Mouse (Mus musculus) liver, embryonic 11.5 days (tissue): ENCODE results near the gene Pitpnm2. TPM values are rescaled to one million over a fixed set of nuclear protein-coding genes. Genes with fewer than 3 reads are reported as not detected.
"Not testable (repeated sequence)": the region's sequence is repeated elsewhere in the genome, so short reads cannot be mapped to it uniquely, and the experiment has no call there.

Source experiments
- ATAC-seq: fragments of 200-750 bp; cut with Nextera tagmentation; replicated peaks from 2 replicates; pipeline ENCODE4 v1.8.0; 2017; ENCODE audit warnings: moderate number of reproducible peaks, mild to moderate bottlenecking, moderate TSS enrichment, moderate library complexity; ENCODE audit not compliant: low FRiP score
- DNase-seq: peaks from one replicate; pipeline ENCODE4 v3.0.0-alpha.2; 2017; ENCODE audit warnings: low spot score
- H3K27ac ChIP-seq: fragments of 300-500 bp; sonication (generic); 2 replicates; pipeline ENCODE4 v1.5.1; 2014; ENCODE audit warnings: mild to moderate bottlenecking, low read depth, low read length, control low read depth
- H3K27me3 ChIP-seq: fragments of 300-500 bp; sonication (generic); replicated peaks from 2 replicates; pipeline ENCODE4 v1.6.1; 2014; ENCODE audit warnings: low read length, mixed read lengths; ENCODE audit not compliant: control insufficient read depth, insufficient read depth
- H3K36me3 ChIP-seq: fragments of 300-500 bp; sonication (generic); 2 replicates; pipeline ENCODE4 v1.6.1; 2014; ENCODE audit warnings: mild to moderate bottlenecking, low read length, moderate library complexity, mixed read lengths; ENCODE audit not compliant: control insufficient read depth, insufficient read depth
- H3K4me1 ChIP-seq: fragments of 300-500 bp; sonication (generic); replicated peaks from 2 replicates; pipeline ENCODE4 v1.6.1; 2014; ENCODE audit warnings: low read length, mixed read lengths; ENCODE audit not compliant: control insufficient read depth, insufficient read depth
- H3K4me2 ChIP-seq: fragments of 300-500 bp; sonication (generic); 2 replicates; pipeline ENCODE4 v1.6.1; 2014; ENCODE audit warnings: mild to moderate bottlenecking, control low read depth, moderate library complexity
- H3K4me3 ChIP-seq: fragments of 300-500 bp; sonication (generic); 2 replicates; pipeline ENCODE4 v1.5.1; 2014; ENCODE audit warnings: low read depth, low read length, control low read depth
- H3K9ac ChIP-seq: fragments of 300-500 bp; sonication (generic); 2 replicates; pipeline ENCODE4 v1.6.1; 2014; ENCODE audit warnings: low read depth, low read length, control low read depth
- H3K9me3 ChIP-seq: fragments of 300-500 bp; sonication (generic); 2 replicates; pipeline ENCODE4 v1.6.1; 2016; ENCODE audit warnings: low read length, inconsistent platforms, mixed read lengths; ENCODE audit not compliant: control insufficient read depth
- WGBS: fragments of 180-500 bp; shearing (Covaris S2); extraction: QIAGEN DNeasy Blood & Tissue Kit; methylation state at CpG from one replicate; pipeline ENCODE4 v1.1.7; 2014; 5-methylcytosine and 5-hydroxymethylcytosine counted together
- polyA plus RNA-seq: library from polyadenylated mRNA; unstranded; fragments of >200 nt; fragmentation: Nextera tagmentation; extraction: Ambion mirVana; gene quantifications from 2 replicates; pipeline ENCODE4 v1.2.1, GENCODE M21; 2014

Gene Pitpnm2
- polyA plus RNA-seq, 1 experiment from 2014 or later: 5.9 TPM

DNA sequence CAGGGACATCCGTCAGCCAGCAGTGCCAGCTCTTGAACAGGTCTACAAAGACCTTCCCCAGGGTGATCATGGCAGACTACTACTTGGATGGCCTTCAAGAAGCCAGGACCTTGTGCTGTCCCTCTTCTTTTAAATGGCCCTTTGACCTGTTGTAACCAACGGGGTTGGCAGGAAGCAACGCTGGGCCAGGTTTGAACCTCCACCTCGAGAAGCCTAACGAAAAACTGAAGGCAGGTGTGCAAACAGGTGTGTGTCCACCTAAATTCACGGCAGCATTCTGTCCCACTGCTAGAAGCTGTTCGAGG lies 27.9 kb downstream of the Pitpnm2 start:
- no peak overlapping the region for H3K9ac ChIP-seq
- DNase-seq (no peak), ATAC-seq (no peak)
- no peak overlapping the region for H3K4me2 ChIP-seq
- H3K4me3 ChIP-seq: no peak overlapping the region
- no peaks in the 10 kb centered on the region for H3K36me3 ChIP-seq
- H3K9me3 ChIP-seq: no peaks in the 10 kb centered on the region
- WGBS: 82% methylated on average over 7 of the region's 7 CpGs
- H3K4me1 ChIP-seq: peaks cover 15% of the 10 kb centered on the region
- no peaks in the 10 kb centered on the region for H3K27me3 ChIP-seq
- H3K27ac ChIP-seq: no peak overlapping the region; the same call in 1 of the 2 replicates

DNA sequence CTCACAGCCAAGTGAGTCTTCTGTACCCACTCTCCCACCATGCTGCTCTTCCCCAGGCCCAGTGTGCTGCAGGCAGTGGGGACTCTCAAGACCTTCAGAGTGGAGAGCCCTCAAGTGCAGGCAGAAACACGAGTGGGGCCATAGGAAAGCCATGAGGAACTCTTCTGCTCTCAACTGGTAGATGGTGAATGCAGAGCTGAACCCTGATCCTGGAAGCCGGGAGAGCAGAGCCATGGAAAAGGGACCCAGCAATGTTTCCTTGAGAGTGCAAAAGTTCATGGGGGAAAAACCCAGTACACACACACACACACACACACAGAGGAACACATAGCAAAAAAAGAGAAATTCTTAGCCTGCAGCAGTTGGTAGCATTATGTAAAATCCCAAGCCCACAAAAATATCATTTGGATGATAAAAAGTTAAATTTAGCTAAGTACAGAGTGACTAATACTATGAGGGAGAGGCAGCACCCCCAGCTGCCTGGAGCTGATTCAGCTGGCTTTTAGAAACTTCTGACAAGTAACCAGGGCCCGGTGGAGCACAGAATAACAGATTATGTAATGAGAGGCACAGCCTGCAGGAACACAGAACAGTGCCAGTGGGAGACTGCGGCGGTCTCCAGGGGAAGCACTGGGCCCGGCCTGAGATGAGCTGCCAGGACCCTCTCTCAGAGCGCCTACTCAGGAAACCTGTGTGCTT lies 28.4 kb downstream of the Pitpnm2 start:
- no peak overlapping the region for H3K9ac ChIP-seq
- DNase-seq: no peak
- H3K27me3 ChIP-seq: no peaks in the 10 kb centered on the region
- H3K27ac ChIP-seq: no peak overlapping the region; the same call in 1 of the 2 replicates
- H3K36me3 ChIP-seq: no peaks in the 10 kb centered on the region
- H3K4me3 ChIP-seq: no peak overlapping the region
- no peak overlapping the region for H3K4me2 ChIP-seq
- ATAC-seq: no peak
- H3K9me3 ChIP-seq: no peaks in the 10 kb centered on the region
- WGBS: 69% methylated on average over 7 of the region's 7 CpGs
- H3K4me1 ChIP-seq: peaks cover 12% of the 10 kb centered on the region

DNA sequence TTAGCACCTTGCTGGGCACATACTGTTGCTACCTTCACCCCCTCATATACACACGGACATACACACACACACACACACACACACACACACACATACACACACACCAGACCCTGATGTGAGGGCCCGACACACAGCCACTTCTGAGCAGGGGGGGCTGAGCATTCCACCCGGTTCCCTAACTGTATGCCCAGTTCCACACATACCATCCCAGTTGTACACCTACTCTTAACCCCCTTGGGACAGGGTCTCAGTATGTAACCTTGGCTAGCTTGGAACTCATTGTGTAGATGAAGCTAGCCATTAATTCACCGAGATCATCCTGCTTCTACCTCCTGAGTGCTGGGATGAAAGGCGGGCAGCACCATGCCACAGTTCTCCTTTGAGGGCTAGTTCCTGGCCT lies 29.0 kb downstream of the Pitpnm2 start:
- DNase-seq (no peak), ATAC-seq (no peak)
- Histone ChIP-seq H3K27me3 (no peaks in the 10 kb centered on the region), H3K9me3 (no peaks in the 10 kb centered on the region), H3K4me3 (no peak overlapping the region), H3K27ac (no peak overlapping the region), H3K36me3 (no peaks in the 10 kb centered on the region), H3K9ac (no peak overlapping the region), H3K4me2 (no peak overlapping the region), H3K4me1 (peaks cover 9% of the 10 kb centered on the region)
- 91% methylated on average over 5 of the region's 5 CpGs for WGBS

DNA sequence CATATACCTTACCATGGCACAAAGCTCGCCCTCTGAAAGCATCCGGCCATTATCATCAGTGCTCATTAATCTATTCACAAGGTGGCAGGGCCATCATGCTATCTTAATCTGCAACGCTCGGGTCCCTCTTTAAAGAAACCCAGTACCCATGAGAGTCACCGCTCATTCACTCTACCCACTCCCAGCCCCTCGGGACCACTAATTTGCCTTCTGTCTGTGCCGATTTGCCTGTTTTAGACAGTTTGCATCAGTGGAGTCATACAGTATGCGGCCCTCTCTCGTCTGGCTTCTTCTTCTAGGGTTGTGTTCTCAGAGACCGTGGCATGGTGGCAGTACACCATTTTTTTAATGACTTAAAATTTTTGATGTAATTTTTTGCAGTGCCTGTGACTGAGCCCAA lies 30.1 kb downstream of the Pitpnm2 start:
- WGBS: 86% methylated on average over 10 of the region's 10 CpGs
- Histone ChIP-seq H3K4me3 (no peak overlapping the region), H3K4me1 (peaks cover 18% of the 10 kb centered on the region), H3K4me2 (no peak overlapping the region), H3K9ac (no peak overlapping the region), H3K27me3 (no peaks in the 10 kb centered on the region), H3K9me3 (no peaks in the 10 kb centered on the region), H3K36me3 (peaks cover 5% of the 10 kb centered on the region; the same call in 1 of the 2 replicates), H3K27ac (no peak overlapping the region)
- DNase-seq (no peak), ATAC-seq (no peak)

DNA sequence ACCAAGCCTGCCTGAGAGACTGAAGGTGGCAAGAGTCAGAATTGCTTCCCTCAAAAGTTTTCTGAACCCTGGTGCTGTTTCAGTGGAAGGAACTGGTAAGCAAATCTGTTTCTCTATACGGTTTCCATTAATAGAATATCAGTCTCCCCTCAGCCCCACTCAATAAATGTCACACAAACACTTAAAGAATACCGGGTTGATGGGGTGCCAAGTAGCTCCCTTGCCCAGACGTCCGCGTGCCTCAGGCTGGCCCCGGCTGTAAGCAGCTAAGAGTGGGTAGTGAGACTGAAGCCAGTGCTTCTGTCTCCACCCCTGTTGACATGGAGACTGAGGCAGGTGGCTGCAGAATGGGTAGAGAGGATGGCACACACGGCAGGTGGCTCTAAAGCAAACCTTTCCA lies 30.6 kb downstream of the Pitpnm2 start:
- Histone ChIP-seq H3K27me3 (no peaks in the 10 kb centered on the region), H3K4me1 (peaks cover 22% of the 10 kb centered on the region), H3K27ac (no peak overlapping the region), H3K4me2 (no peak overlapping the region), H3K9me3 (no peaks in the 10 kb centered on the region), H3K4me3 (no peak overlapping the region), H3K9ac (no peak overlapping the region), H3K36me3 (peaks cover 5% of the 10 kb centered on the region; the same call in 1 of the 2 replicates)
- 89% methylated on average over 7 of the region's 7 CpGs for whole genome bisulfite sequencing
- DNase-seq (no peak), ATAC-seq (no peak)

DNA sequence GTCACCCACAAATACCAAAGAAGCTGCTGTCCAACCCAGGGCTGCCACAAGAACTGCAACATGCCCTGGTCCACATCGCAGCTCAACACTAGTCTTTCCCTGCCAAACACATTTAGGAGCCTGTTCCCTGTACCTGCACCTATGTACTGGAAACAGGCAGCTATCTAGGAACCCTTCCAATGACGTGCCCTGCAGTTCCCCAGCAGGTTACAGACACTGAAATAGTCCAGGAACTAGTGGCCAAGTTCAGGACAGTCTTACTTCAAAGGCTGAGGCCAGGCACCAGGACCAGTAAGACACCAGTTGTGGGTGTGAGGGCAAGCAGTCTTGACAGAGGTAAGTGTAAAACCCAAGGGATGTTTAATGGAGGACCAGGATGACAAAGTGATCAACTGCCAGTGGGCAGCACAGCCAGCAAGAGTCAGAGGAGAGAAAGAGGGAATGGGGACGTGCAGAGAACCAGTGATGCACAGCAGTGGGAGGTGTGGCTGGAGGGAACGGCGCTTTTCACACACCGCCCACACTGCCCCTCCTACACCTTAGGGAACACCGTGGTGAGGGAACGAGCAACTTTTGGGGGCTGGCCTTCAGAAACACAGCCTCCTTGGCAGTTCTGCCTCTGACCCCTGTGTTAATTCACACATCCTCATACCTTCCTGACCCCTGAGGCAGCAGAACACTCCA lies 31.9 kb downstream of the Pitpnm2 start:
- no peak for DNase-seq
- 58% methylated on average over 8 of the region's 8 CpGs for WGBS
- H3K4me2 ChIP-seq: no peak overlapping the region
- H3K27me3 ChIP-seq: no peaks in the 10 kb centered on the region
- no peak overlapping the region for H3K9ac ChIP-seq
- no peaks in the 10 kb centered on the region for H3K9me3 ChIP-seq
- H3K4me1 ChIP-seq: peaks cover 30% of the 10 kb centered on the region
- no peak for ATAC-seq
- no peak overlapping the region for H3K4me3 ChIP-seq
- H3K27ac ChIP-seq: no peak overlapping the region
- H3K36me3 ChIP-seq: peaks cover 5% of the 10 kb centered on the region; the same call in 1 of the 2 replicates

DNA sequence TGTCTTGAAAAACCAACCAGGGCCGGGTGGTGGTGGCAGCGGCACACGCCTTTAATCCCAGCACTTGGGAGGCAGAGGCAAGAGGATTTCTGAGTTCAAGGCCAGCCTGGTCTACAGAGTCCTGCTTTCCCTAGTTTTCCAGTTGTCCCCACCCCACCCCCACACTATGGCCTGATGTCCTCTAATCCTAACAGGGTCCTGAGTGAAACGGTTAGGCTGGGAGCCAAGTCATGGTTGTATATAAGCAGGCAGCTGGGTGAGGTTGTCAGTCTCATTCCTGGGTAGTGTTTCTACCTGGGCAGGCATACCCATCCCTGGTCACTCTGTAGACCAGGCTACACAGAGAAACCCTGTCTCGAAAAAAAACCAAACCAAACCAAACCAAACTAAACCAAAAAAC lies 32.5 kb downstream of the Pitpnm2 start:
- not testable (repeated sequence) for ATAC-seq, H3K4me2 ChIP-seq, H3K9ac ChIP-seq, H3K27ac ChIP-seq, H3K9me3 ChIP-seq, H3K27me3 ChIP-seq, DNase-seq, H3K4me3 ChIP-seq, H3K36me3 ChIP-seq
- 83% methylated on average over 5 of the region's 5 CpGs for WGBS
- H3K4me1 ChIP-seq: peaks cover 32% of the 10 kb centered on the region

DNA sequence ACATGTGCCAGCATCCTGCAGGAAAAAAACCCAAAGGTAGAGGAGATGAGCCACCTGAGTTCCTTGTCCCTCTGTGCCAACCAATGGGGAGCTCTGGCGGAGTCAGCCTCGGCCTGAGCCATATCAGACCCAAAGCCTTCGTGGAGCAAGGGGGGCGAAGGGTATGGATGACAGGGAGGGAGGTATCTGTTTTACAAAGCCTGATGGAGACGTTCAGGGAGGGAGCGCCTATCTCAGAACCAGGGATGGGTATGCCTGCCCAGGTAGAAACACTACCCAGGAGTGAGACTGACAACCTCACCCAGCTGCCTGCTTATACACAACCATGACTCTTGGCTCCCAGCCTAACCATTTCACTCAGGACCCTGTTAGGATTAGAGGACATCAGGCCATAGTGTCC lies 33.2 kb downstream of the Pitpnm2 start:
- Histone ChIP-seq H3K4me2 (no peak overlapping the region), H3K4me1 (peaks cover 31% of the 10 kb centered on the region), H3K36me3 (peaks cover 5% of the 10 kb centered on the region; the same call in 1 of the 2 replicates), H3K9ac (no peak overlapping the region), H3K9me3 (no peaks in the 10 kb centered on the region), H3K27ac (no peak overlapping the region), H3K4me3 (no peak overlapping the region), H3K27me3 (no peaks in the 10 kb centered on the region)
- no peak for ATAC-seq
- 77% methylated on average over 6 of the region's 6 CpGs for WGBS
- DNase-seq: no peak

DNA sequence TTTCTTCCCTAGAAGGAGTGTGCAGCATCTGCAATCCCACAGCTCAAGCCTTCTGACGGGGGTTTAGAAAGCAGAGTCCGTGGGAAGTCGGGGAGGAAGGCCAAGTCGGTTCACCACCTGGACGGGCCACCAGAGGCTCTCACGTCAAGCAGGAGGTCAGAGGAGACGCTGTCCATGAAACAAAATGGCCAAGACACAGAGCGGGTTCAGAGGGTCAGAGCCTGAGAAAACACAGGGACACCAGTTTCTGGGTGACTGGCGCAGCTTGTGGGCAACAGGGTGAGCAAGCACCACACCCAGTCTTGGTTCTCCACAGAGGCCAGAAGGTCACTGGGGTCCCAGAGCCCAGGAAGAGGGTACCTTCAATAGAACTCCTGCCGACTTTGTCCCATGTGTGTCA lies 33.9 kb downstream of the Pitpnm2 start:
- H3K27ac ChIP-seq: no peak overlapping the region
- no peak overlapping the region for H3K9ac ChIP-seq
- no peaks in the 10 kb centered on the region for H3K27me3 ChIP-seq

More for the DNA sequence above, 33.9 kb downstream of the Pitpnm2 start:
- Histone ChIP-seq H3K4me1 (peaks cover 36% of the 10 kb centered on the region), H3K36me3 (peaks cover 5% of the 10 kb centered on the region; the same call in 1 of the 2 replicates), H3K4me3 (no peak overlapping the region), H3K9me3 (no peaks in the 10 kb centered on the region), H3K4me2 (no peak overlapping the region)
- no peak for ATAC-seq
- WGBS: 76% methylated on average over 10 of the region's 10 CpGs
- DNase-seq: no peak
